Mouse (Mus musculus): ENCODE measurements around the gene Plcb2. TPM values are rescaled to one million over a fixed set of nuclear protein-coding genes. Genes with fewer than 3 reads are reported as not detected.

Plcb2 gene
- polyA plus RNA-seq, 1 experiment: 0.49 TPM

DNA sequence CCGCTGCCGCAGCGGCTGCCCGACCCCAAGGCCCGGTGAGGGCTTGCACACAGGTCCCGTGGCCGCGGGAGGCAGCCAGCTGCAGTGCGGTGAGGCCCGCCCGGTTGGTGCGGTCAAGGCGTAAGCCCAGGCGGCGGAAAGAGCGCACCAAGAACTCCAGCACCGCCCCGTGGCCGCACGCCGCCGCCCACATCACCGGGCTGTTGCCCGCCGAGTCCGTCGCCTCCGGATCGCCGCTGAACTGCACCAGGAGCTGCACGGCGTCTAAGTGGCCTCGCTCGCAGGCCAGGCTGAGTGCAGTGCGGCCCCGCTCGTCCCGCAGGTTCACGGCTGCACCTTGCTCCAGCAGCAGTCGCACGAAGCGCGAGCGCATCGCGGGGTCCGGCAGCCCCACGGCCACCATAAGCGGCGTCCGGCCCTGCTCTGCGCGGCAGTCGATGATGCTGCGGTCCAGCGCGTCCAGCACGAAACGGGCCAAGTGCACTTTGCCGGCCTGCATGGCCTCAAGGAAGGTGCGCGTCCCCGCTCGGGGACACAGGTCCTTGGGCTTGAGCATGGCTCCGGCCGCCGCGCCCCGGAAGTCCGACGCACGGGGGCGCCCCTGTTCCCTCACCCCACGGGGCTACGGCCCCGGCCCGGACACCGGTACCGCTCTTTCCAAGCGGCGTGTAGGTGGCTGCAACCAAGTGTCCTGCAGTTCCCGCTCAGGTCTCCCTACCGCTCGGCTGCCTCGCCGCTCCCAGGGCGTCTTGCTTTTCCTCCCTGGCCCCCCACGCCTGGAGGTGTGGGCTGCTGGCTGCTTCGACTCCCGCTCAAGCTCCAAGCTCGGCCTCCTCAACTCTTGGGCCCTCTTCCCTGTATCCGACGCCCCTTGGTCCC is 25.1 kb downstream of the Plcb2 start:
- TF ChIP-seq CTCF (IDR thresholded peaks at IDR 0.05; ENCODE audit: borderline replicate concordance, insufficient read depth, low read length) (no peak), POLR2A (IDR thresholded peaks at IDR 0.05; ENCODE audit: low read depth, low read length) (no peak)
- Histone ChIP-seq H3K4me3 (ENCODE audit: insufficient read depth, low read length) (peak overlapping the region; percentile 10), H3K4me1 (ENCODE audit: control insufficient read depth, insufficient read depth, low read length) (no peaks in the 10 kb centered on the region), H3K27ac (ENCODE audit: insufficient read depth, low read length) (no peak overlapping the region)

DNA sequence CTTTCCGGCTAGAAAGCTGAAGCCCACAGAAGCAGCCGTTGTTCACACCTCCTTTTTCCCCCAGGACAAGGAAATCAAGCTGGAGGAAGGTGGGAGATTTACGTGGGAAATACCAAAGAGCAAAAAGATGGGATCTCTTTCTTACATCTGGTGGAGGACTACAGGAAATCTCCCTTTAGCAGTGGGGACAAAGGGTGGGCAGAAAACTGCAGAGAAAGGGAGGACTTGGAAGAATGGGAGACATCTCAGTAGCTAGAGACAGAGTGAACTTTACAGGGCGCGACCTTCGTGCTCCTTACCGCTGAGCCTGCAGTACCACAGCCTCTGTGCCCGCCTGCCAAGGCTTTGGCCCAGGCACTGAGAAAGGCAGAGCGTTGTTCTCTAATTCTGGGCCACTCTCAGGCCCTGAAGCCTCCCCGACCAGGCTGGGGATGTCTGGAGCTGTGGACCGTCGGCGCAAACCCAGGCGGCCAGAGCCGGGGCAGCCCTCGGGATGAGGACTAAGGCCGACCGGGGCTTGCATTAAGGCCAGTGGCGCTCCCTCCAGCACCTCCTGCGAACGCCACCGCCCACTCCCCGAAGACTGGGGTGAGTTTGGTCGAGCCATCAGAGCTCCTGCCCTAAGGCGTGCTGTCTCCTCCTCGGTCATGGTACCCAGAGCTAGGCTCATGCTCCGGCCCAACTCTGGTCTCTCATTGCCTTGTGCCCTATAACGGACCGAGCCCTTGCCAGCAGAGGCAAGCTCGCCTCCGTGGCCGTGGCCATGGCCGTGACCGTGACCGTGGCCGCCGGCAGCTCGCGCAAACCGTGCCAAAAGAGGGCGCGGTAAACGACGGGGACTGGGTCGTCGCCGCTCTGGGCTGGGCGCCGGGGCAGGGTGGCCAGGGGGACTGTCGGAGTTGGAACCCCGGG is 26.0 kb downstream of the Plcb2 start:
- Histone ChIP-seq H3K27ac (ENCODE audit: insufficient read depth, low read length) (no peak overlapping the region), H3K4me3 (ENCODE audit: insufficient read depth, low read length) (no peak overlapping the region), H3K4me1 (ENCODE audit: control insufficient read depth, insufficient read depth, low read length) (no peaks in the 10 kb centered on the region)
- no peak for TF ChIP-seq POLR2A (IDR thresholded peaks at IDR 0.05; ENCODE audit: low read depth, low read length)
- TF ChIP-seq CTCF (IDR thresholded peaks at IDR 0.05; ENCODE audit: borderline replicate concordance, insufficient read depth, low read length): no peak

DNA sequence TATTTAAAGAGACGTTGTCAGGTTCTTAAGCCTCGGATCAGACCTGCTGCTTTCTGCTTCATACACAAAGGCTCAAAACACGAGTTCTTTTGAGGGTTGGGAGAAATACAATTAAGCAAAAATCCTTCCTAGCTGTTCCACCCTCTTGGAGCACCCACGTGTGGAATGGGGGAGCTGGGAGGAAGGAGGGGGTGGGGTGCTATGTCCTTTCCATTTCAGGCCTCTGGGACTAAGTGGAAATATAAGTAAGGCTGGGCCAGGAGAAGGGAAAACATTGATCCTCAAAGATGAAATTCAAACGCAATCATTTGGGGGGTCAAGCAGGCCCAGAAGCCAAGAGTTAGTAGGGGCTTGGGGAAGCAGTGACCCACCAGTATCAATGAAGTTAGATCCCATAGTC is 27.1 kb downstream of the Plcb2 start:
- Histone ChIP-seq H3K4me1 (ENCODE audit: control insufficient read depth, insufficient read depth, low read length) (no peaks in the 10 kb centered on the region), H3K4me3 (ENCODE audit: insufficient read depth, low read length) (no peak overlapping the region), H3K27ac (ENCODE audit: insufficient read depth, low read length) (no peak overlapping the region)
- TF ChIP-seq POLR2A (IDR thresholded peaks at IDR 0.05; ENCODE audit: low read depth, low read length) (no peak), CTCF (IDR thresholded peaks at IDR 0.05; ENCODE audit: borderline replicate concordance, insufficient read depth, low read length) (no peak)

DNA sequence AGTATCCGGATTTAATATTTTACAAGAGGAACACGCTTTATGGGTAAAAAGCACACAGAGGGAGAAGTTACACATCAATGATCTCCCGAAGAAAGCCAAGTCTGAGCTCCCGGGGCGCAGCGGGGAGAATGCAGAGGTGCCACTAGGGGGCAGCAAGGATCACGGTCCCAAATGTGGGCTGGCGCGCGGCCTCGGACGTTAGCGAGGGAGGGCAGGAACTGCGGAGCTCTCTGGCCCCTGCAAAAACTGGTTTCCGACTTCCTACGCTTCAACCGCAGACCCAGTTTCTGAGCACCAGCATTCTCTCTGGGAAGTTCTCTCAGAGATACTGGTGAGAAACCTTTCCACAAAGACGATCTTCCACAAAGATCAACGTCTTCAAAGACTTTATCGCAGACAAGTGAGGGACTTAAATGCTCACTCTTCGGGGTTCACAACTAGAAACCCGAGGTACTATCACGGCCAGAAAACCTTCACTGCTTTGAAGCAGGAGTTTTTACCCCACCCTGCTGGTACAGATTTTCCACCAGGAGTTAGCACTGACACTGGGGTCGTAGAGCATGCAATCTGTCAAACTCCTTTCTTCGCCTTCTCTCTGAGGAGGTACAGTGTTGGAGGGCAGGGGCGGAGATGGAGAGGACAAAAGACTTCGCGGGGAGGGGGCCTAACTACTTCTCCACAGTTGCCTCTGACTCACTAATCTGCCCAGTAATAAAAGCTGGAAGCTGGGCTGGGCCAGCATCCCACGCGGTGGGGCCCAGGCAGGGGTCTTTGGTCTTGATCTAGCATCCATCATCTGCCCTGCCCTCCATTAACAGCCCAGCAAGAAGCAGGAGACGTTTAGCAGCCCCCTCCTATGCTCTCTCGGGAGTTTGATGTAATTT is 27.8 kb downstream of the Plcb2 start:
- H3K4me3 ChIP-seq (ENCODE audit: insufficient read depth, low read length): no peak overlapping the region
- H3K4me1 ChIP-seq (ENCODE audit: control insufficient read depth, insufficient read depth, low read length): no peaks in the 10 kb centered on the region

DNA sequence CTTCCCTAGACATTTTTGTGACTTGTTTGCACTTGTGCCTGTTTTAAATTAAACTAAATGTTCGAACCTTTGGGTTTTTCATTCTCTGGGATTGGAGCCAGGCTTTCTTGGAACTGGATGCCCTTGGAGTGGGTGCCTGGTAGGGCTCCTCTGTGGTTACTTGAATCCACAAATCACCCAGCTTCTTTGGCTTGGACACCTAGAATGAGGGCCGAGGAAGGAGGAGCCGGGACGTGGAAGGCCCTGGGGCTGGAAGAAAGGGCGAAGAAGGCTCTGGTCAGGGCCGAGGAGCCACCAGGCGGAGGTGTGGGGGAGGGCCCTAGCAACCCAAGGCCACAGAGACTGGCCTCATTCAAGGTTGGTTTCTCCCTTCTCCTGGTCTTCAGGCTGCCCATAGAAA is 30.3 kb downstream of the Plcb2 start:
- Histone ChIP-seq H3K4me3 (ENCODE audit: insufficient read depth, low read length) (no peak overlapping the region), H3K4me1 (ENCODE audit: control insufficient read depth, insufficient read depth, low read length) (no peaks in the 10 kb centered on the region), H3K27ac (ENCODE audit: insufficient read depth, low read length) (no peak overlapping the region)
- TF ChIP-seq CTCF (IDR thresholded peaks at IDR 0.05; ENCODE audit: borderline replicate concordance, insufficient read depth, low read length) (no peak), POLR2A (IDR thresholded peaks at IDR 0.05; ENCODE audit: low read depth, low read length) (no peak)

More for the DNA sequence above, 27.8 kb downstream of the Plcb2 start:
- no peak overlapping the region for H3K27ac ChIP-seq (ENCODE audit: insufficient read depth, low read length)
- TF ChIP-seq POLR2A (IDR thresholded peaks at IDR 0.05; ENCODE audit: low read depth, low read length) (no peak), CTCF (IDR thresholded peaks at IDR 0.05; ENCODE audit: borderline replicate concordance, insufficient read depth, low read length) (peak; percentile 77)

DNA sequence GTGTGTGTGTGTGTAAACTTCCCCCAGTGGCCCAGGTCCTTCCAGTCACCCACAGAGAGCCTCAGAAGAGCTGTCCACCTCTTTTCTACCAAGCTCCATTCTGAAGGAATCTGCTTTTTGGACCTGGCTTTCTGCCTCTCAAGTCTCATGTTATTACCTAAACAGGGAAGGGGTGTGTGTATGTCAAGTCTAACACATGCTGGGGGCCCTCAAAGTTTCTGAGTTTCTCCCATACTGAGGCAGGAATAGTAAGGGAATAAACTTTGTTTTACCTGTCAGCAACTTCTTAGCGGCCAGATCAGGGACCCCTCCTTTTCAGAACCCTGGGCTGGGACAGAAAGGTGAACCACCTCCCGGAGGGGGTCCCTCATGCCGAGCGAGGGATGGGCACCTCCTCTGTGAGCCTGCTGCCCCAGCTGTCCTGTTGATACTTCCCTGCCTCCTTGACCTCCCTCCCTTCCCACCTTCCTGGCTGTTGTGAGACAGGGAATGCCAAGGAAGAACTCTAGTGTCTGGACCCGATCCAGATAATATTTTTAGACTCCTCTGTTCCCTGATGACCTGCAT is 30.8 kb downstream of the Plcb2 start:
- Histone ChIP-seq H3K4me3 (ENCODE audit: insufficient read depth, low read length) (no peak overlapping the region), H3K27ac (ENCODE audit: insufficient read depth, low read length) (no peak overlapping the region), H3K4me1 (ENCODE audit: control insufficient read depth, insufficient read depth, low read length) (no peaks in the 10 kb centered on the region)
- no peak for TF ChIP-seq POLR2A (IDR thresholded peaks at IDR 0.05; ENCODE audit: low read depth, low read length)
- TF ChIP-seq CTCF (IDR thresholded peaks at IDR 0.05; ENCODE audit: borderline replicate concordance, insufficient read depth, low read length): no peak

DNA sequence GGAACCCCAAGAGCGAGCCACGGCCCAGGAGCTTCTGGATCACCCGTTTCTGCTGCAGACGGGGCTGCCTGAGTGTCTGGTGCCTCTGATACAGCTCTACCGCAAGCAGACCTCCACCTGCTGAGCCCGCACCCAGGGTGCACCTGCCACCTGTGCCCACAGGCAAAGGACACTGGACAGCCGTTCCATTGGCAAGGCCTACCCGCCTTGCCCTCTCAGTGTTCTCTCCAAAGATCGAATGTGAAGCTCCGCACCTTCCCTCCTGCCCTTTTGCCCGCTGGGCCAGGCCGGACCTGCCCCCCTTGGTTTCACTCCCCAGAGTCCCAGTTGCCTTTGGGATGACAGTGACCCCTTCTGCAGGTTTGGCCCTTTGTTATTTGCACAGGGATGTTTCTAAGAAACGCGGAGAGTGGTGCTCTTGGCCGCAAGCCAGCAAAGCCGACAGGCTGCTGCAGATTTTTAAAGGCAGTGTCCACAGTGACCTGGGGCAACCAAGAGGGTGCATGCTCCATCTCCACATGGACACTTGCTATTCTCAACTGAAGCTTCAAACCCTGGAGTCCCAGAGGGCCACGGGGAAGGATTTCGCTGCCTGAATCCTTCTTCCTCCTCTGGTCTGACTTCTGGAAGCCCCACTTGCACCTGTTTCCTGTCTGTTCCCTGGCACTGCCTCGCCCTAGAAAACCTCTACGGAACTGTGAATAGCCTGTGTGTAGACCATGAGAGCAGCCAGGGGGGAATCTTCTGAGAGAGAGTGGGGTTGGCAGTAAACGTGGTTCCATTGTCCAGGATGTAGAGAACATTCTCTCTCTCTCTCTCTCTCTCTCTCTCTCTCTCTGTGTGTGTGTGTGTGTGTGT is 31.6 kb downstream of the Plcb2 start:
- H3K4me3 ChIP-seq (ENCODE audit: insufficient read depth, low read length): no peak overlapping the region
- H3K4me1 ChIP-seq (ENCODE audit: control insufficient read depth, insufficient read depth, low read length): no peaks in the 10 kb centered on the region
- TF ChIP-seq POLR2A (IDR thresholded peaks at IDR 0.05; ENCODE audit: low read depth, low read length): no peak
- TF ChIP-seq CTCF (IDR thresholded peaks at IDR 0.05; ENCODE audit: borderline replicate concordance, insufficient read depth, low read length): no peak
- no peak overlapping the region for H3K27ac ChIP-seq (ENCODE audit: insufficient read depth, low read length)

DNA sequence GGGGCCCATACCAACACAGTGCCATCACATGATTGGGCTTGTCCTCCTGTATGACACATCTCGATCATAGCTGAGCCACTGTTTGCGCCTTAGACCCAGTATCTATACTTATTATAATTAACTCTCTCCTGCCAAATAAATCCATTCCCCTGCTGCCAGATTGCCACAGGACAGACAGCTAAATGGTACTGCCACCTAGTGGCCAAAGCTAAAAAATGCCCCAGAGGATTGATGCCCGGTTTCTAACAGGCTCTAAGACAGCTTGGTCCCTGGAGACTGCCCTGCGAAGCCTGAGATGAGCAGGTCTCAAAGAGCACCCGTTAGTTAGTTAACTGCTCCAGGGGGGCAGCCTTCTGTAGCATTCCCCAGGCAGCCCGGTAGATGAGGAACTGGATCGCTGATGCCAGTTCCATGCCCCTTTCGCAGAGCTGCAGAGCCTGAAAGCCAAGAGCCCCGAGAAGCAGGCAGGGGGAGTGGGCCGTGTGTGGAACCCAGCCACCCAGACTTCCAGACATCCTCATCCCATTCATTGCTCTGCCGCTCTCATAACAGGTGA is 32.5 kb downstream of the Plcb2 start:
- no peaks in the 10 kb centered on the region for H3K4me1 ChIP-seq (ENCODE audit: control insufficient read depth, insufficient read depth, low read length)
- H3K27ac ChIP-seq (ENCODE audit: insufficient read depth, low read length): no peak overlapping the region
- H3K4me3 ChIP-seq (ENCODE audit: insufficient read depth, low read length): no peak overlapping the region
- TF ChIP-seq POLR2A (IDR thresholded peaks at IDR 0.05; ENCODE audit: low read depth, low read length): no peak
- no peak for TF ChIP-seq CTCF (IDR thresholded peaks at IDR 0.05; ENCODE audit: borderline replicate concordance, insufficient read depth, low read length)

Data from embryonic fibroblast, embryonic 13.5 days (primary cell).